Mouse (Mus musculus) CH12.LX (cell line): ENCODE results near the gene Olfr411. TPM values are rescaled to one million over a fixed set of nuclear protein-coding genes. Genes with fewer than 3 reads are reported as not detected.

Experiments
- DNase-seq: peaks from one replicate; pipeline ENCODE4 v3.0.0-alpha.2; 2013; ENCODE audit errors: extremely low read depth
- H3K27ac ChIP-seq: 2 replicates; pipeline ENCODE4 v1.5.1; 2012; ENCODE audit warnings: low read depth, mild to moderate bottlenecking, control low read depth, moderate library complexity; ENCODE audit not compliant: insufficient read depth
- H3K27me3 ChIP-seq: replicated peaks from 2 replicates; pipeline ENCODE3; 2012; ENCODE audit warnings: inconsistent platforms
- H3K36me3 ChIP-seq, 2 experiments: replicated peaks in 1 of 2; 2 replicates each; pipeline versions ENCODE3 to v1.6.1; 2012; ENCODE audit warnings: inconsistent platforms in 1 of 2, low read length in 1 of 2, mild to moderate bottlenecking in 1 of 2, mixed read lengths in 1 of 2, moderate library complexity in 1 of 2; ENCODE audit not compliant: control insufficient read depth in 1 of 2, insufficient read depth in 1 of 2
- H3K4me1 ChIP-seq, 2 experiments: 2 replicates each; pipeline ENCODE4 v1.6.1; 2012; ENCODE audit warnings: inconsistent platforms in 1 of 2, moderate library complexity in 1 of 2; ENCODE audit not compliant: insufficient read depth in 2 of 2, control insufficient read depth in 1 of 2
- H3K4me2 ChIP-seq: 2 replicates; pipeline ENCODE4 v1.6.1; 2012; ENCODE audit warnings: low read depth, mild to moderate bottlenecking, control low read depth; ENCODE audit not compliant: poor library complexity, insufficient read depth, severe bottlenecking
- H3K4me3 ChIP-seq, 3 experiments: fragments of 150-350 bp in 1 of 3; sonication (generic) in 1 of 3; replicated peaks in 1 of 3; 2 replicates each; pipeline versions ENCODE3 to v1.5.1; 2011 to 2012; ENCODE audit warnings: low read depth in 2 of 3, low read length in 2 of 3, mild to moderate bottlenecking in 2 of 3, moderate library complexity in 2 of 3, control low read depth in 1 of 3, improper control_type of control experiment in 1 of 3, inconsistent platforms in 1 of 3, mixed read lengths in 1 of 3; ENCODE audit not compliant: poor library complexity in 1 of 3
- H3K79me2 ChIP-seq: replicated peaks from 2 replicates; pipeline ENCODE4 v1.6.1; 2012; ENCODE audit warnings: mild to moderate bottlenecking, moderate library complexity; ENCODE audit not compliant: control insufficient read depth, poor library complexity, insufficient read depth, severe bottlenecking; ENCODE audit errors: extremely low read depth
- H3K9ac ChIP-seq: 2 replicates; pipeline ENCODE4 v1.6.1; 2012; ENCODE audit warnings: low read depth, mild to moderate bottlenecking, control low read depth, moderate library complexity; ENCODE audit not compliant: insufficient read depth
- H3K9me3 ChIP-seq: replicated peaks from 2 replicates; pipeline ENCODE3; 2012; ENCODE audit warnings: low read length, inconsistent platforms, mixed read lengths
- BHLHE40 ChIP-seq: IDR thresholded peaks from 2 replicates; pipeline ENCODE4 v1.6.1; 2011; ENCODE audit warnings: mild to moderate bottlenecking, low read depth, low read length, improper control_type of control experiment
- CTCF ChIP-seq, 2 experiments: IDR thresholded peaks in 1 of 2; conservative IDR thresholded peaks in 1 of 2; 2 replicates each; pipeline ENCODE4 v1.5.1; 2011 to 2012; ENCODE audit warnings: low read depth in 2 of 2, low read length in 2 of 2, improper control_type of control experiment in 1 of 2, inconsistent platforms in 1 of 2, mild to moderate bottlenecking in 1 of 2, moderate library complexity in 1 of 2
- E2F4 ChIP-seq: IDR thresholded peaks from 2 replicates; pipeline ENCODE4 v1.6.1; 2011; ENCODE audit warnings: low read depth, low read length, improper control_type of control experiment; ENCODE audit not compliant: insufficient replicate concordance
- ELF1 ChIP-seq: IDR thresholded peaks from 2 replicates; pipeline ENCODE4 v1.6.1; 2014; ENCODE audit warnings: low read depth, mild to moderate bottlenecking, inconsistent platforms, low read length, improper control_type of control experiment
- EP300 ChIP-seq: IDR thresholded peaks from 2 replicates; pipeline ENCODE4 v1.6.1; 2011; ENCODE audit warnings: low read length, improper control_type of control experiment
- ETS1 ChIP-seq: conservative IDR thresholded peaks from 2 replicates; pipeline ENCODE4 v1.6.1; 2012; ENCODE audit warnings: low read depth, mild to moderate bottlenecking, inconsistent platforms, low read length, improper control_type of control experiment, moderate library complexity
- GABPA ChIP-seq: IDR thresholded peaks from 2 replicates; pipeline ENCODE4 v1.6.1; 2012; ENCODE audit warnings: low read depth, low read length, improper control_type of control experiment, inconsistent platforms; ENCODE audit not compliant: insufficient replicate concordance
- HCFC1 ChIP-seq: IDR thresholded peaks from 2 replicates; pipeline ENCODE4 v1.6.1; 2012; ENCODE audit warnings: low read depth, mild to moderate bottlenecking, inconsistent platforms, low read length, improper control_type of control experiment
- IRF4 ChIP-seq: IDR thresholded peaks from 2 replicates; pipeline ENCODE4 v1.6.1; 2014; ENCODE audit warnings: low read depth, mild to moderate bottlenecking, inconsistent platforms, low read length, improper control_type of control experiment
- JUN ChIP-seq: IDR thresholded peaks from 2 replicates; pipeline ENCODE4 v1.6.1; 2011; ENCODE audit warnings: low read depth, mild to moderate bottlenecking, low read length, improper control_type of control experiment, moderate library complexity; ENCODE audit not compliant: insufficient read depth
- JUND ChIP-seq: conservative IDR thresholded peaks from 2 replicates; pipeline ENCODE4 v1.6.1; 2011; ENCODE audit warnings: low read depth, low read length, improper control_type of control experiment
- KAT2A ChIP-seq: IDR thresholded peaks from 2 replicates; pipeline ENCODE4 v1.6.1; 2012; ENCODE audit warnings: low read length, improper control_type of control experiment, inconsistent platforms; ENCODE audit not compliant: insufficient replicate concordance
- MAFK ChIP-seq: IDR thresholded peaks from 2 replicates; pipeline ENCODE4 v1.6.1; 2011; ENCODE audit warnings: low read length, improper control_type of control experiment; ENCODE audit not compliant: insufficient replicate concordance
- MAX ChIP-seq: IDR thresholded peaks from 2 replicates; pipeline ENCODE4 v1.6.1; 2011; ENCODE audit warnings: low read length, improper control_type of control experiment
- MAZ ChIP-seq: IDR thresholded peaks from 2 replicates; pipeline ENCODE4 v1.6.1; 2012; ENCODE audit warnings: low read depth, mild to moderate bottlenecking, inconsistent platforms, low read length, improper control_type of control experiment, moderate library complexity
- NELFE ChIP-seq: IDR thresholded peaks from 2 replicates; pipeline ENCODE4 v1.6.1; 2011; ENCODE audit warnings: low read depth, low read length, improper control_type of control experiment
- NRF1 ChIP-seq: IDR thresholded peaks from 2 replicates; pipeline ENCODE4 v1.6.1; 2014; ENCODE audit warnings: low read depth, mild to moderate bottlenecking, inconsistent platforms, low read length, improper control_type of control experiment, moderate library complexity
- POLR2A ChIP-seq: IDR thresholded peaks from 2 replicates; pipeline ENCODE4 v1.6.1; 2011; ENCODE audit warnings: low read depth, mild to moderate bottlenecking, improper control_type of control experiment, low read length
- POLR2AphosphoS2 ChIP-seq: IDR thresholded peaks from 2 replicates; pipeline ENCODE4 v1.6.1; 2011; ENCODE audit warnings: low read depth, low read length, improper control_type of control experiment
- RAD21 ChIP-seq: IDR thresholded peaks from 2 replicates; pipeline ENCODE4 v1.6.1; 2011; ENCODE audit warnings: low read depth, mild to moderate bottlenecking, low read length, improper control_type of control experiment, moderate library complexity
- SMC3 ChIP-seq: IDR thresholded peaks from 2 replicates; pipeline ENCODE4 v1.6.1; 2011; ENCODE audit warnings: low read depth, low read length, improper control_type of control experiment
- TBP ChIP-seq: conservative IDR thresholded peaks from 2 replicates; pipeline ENCODE4 v1.6.1; 2011; ENCODE audit warnings: low read depth, low read length, improper control_type of control experiment
- TCF12 ChIP-seq: IDR thresholded peaks from 2 replicates; pipeline ENCODE4 v1.6.1; 2014; ENCODE audit warnings: low read depth, mild to moderate bottlenecking, inconsistent platforms, low read length, improper control_type of control experiment
- UBTF ChIP-seq: IDR thresholded peaks from 2 replicates; pipeline ENCODE4 v1.6.1; 2012; ENCODE audit warnings: low read depth, mild to moderate bottlenecking, inconsistent platforms, low read length, improper control_type of control experiment, moderate library complexity
- USF1 ChIP-seq: IDR thresholded peaks from 2 replicates; pipeline ENCODE4 v1.6.1; 2014; ENCODE audit warnings: low read depth, mild to moderate bottlenecking, inconsistent platforms, low read length, improper control_type of control experiment
- USF2 ChIP-seq: conservative IDR thresholded peaks from 2 replicates; pipeline ENCODE4 v1.6.1; 2011; ENCODE audit warnings: low read depth, low read length, improper control_type of control experiment
- ZC3H11A ChIP-seq: IDR thresholded peaks from 2 replicates; pipeline ENCODE4 v1.6.1; 2012; ENCODE audit warnings: low read depth, mild to moderate bottlenecking, inconsistent platforms, low read length, improper control_type of control experiment
- ZMIZ1 ChIP-seq: IDR thresholded peaks from 2 replicates; pipeline ENCODE4 v1.6.1; 2012; ENCODE audit warnings: low read depth, mild to moderate bottlenecking, inconsistent platforms, low read length, improper control_type of control experiment
- ZNF384 ChIP-seq: IDR thresholded peaks from 2 replicates; pipeline ENCODE4 v1.6.1; 2012; ENCODE audit warnings: low read depth, low read length, improper control_type of control experiment, inconsistent platforms
- dilution Hi-C: fragments of 300-500 bp; cut with MboI; formaldehyde crosslinking; loops from 2 replicates; pipeline ENCODE4 v1.14.3; 2020; ENCODE audit warnings: low sequenced_read_pairs; ENCODE audit not compliant: extremely low pct_unique_long_range_greater_than_20kb, extremely low pct_ligation_motif_present
- in situ Hi-C: fragments of 300-500 bp; cut with MboI; formaldehyde crosslinking; loops from 3 replicates; pipeline ENCODE4 v1.14.3; 2019; ENCODE audit warnings: low sequenced_read_pairs, low pct_ligation_motif_present, low pct_unique_long_range_greater_than_20kb, mixed read lengths
- polyA plus RNA-seq: library from polyadenylated mRNA; unstranded; fragments of >175 nt; gene quantifications from 2 replicates; pipeline ENCODE4 v1.2.1, GENCODE M21; 2012; ENCODE audit warnings: low read depth; ENCODE audit not compliant: insufficient read length
- total RNA-seq, 2 experiments: library from RNA; depleted of rRNA; stranded (reverse); fragments of 300-350 nt in 1 of 2; fragments of >200 nt in 1 of 2; gene quantifications; 2 replicates each; pipeline ENCODE4 v1.2.3; 2012 to 2014

The Olfr411 gene
- total and polyA plus RNA-seq, 3 experiments: not detected

- TF ChIP-seq HCFC1: no peak
- no peak for TF ChIP-seq BHLHE40
- no peak for TF ChIP-seq E2F4
- no peak for TF ChIP-seq POLR2AphosphoS2
- TF ChIP-seq JUN: no peak
- TF ChIP-seq TCF12: no peak
- TF ChIP-seq ZNF384: no peak
- no peak for TF ChIP-seq POLR2A
- TF ChIP-seq ELF1: no peak
- no peak for TF ChIP-seq MAX
- TF ChIP-seq SMC3: peak; percentile 82
- TF ChIP-seq EP300: no peak
- no peak for TF ChIP-seq USF1
- no peak for TF ChIP-seq MAZ
- no peak for TF ChIP-seq TBP
- TF ChIP-seq ZMIZ1: no peak
- no peak for TF ChIP-seq ETS1
- TF ChIP-seq RAD21: peak; percentile 96
- no peak for TF ChIP-seq NELFE
- TF ChIP-seq ZC3H11A: peak; percentile 58
- peak; percentile 56; the same call in 1 of the 2 replicates for TF ChIP-seq NRF1
- no peak for TF ChIP-seq MAFK
- no peak for TF ChIP-seq UBTF
These were observed 19.1 kb upstream of the Olfr411 start (continued) for GRCm38 (mm10) chr11:74371393-74372100.

DNA sequence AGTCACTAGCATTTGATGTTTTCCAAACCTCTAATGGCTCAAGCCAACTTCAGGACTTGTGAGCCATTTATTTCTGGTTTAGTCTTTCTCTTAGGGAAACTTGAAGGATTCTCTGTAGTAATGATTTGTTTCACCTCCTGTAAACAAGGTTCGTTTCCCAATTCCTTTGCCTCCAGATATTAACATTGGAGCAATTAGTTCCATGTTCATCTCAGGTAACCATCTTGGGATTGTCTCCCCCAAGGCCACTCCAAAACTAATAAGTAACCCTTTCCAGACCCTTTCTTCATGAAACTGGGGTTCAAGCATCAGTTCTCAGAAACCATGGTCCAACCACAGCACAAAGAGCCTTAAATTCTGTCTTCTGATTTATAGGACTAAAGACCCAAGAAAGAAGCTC lies 9.3 kb upstream of the Olfr411 start, which contains the start of gene Olfr412:
TSS of gene Olfr412 (plus strand) at position 301 of the 400 bp plus-strand sequence.
- Histone ChIP-seq H3K36me3 (no peaks in the 10 kb centered on the region), H3K27me3 (peaks cover 83% of the 10 kb centered on the region), H3K4me2 (no peak within 1 kb of the TSS), H3K9me3 (peaks cover 15% of the 10 kb centered on the region), H3K79me2 (no peaks in the 10 kb centered on the region), H3K4me1 (no peaks in the 10 kb centered on the region), H3K9ac (no peak within 1 kb of the TSS), H3K4me3 (no peak within 1 kb of the TSS), H3K27ac (no peak within 1 kb of the TSS)
- dilution Hi-C loops: no loop called here
- in situ Hi-C loops: loop anchor here (10.0 to 25.0 kb wide), 3 partner anchors 367 to 1224 kb away; partner anchors contain the start of genes Haspin and Olfr398
- no peak for TF ChIP-seq RAD21
- TF ChIP-seq IRF4: no peak
- no peak for TF ChIP-seq CTCF (conservative IDR thresholded peaks at IDR 0.05 in 1 of 2, IDR thresholded peaks at IDR 0.05 in 1 of 2; ENCODE audit: low read depth in 2 of 2, low read length in 2 of 2)
- TF ChIP-seq BHLHE40: no peak
- no peak for TF ChIP-seq POLR2A
- no peak for TF ChIP-seq HCFC1
- no peak for TF ChIP-seq GABPA
- no peak for TF ChIP-seq KAT2A
- TF ChIP-seq NRF1: no peak
- TF ChIP-seq JUN: no peak
- TF ChIP-seq USF2: no peak
- TF ChIP-seq TCF12: no peak
- no peak for TF ChIP-seq MAZ
- no peak for TF ChIP-seq E2F4
- no peak for TF ChIP-seq POLR2AphosphoS2
- no peak for TF ChIP-seq JUND
- no peak for TF ChIP-seq ELF1
- DNase-seq: no peak
